Mouse (Mus musculus) forebrain, embryonic 16.5 days (tissue): ENCODE results near the gene Glrx. TPM values are rescaled to one million over a fixed set of nuclear protein-coding genes. Genes with fewer than 3 reads are reported as not detected.
"Not testable (repeated sequence)": the region's sequence is repeated elsewhere in the genome, so short reads cannot be mapped to it uniquely, and the experiment has no call there.

Source experiments
- ATAC-seq: fragments of 200-750 bp; cut with Nextera tagmentation; 2 replicates; pipeline ENCODE4 v1.8.0; 2017; ENCODE audit warnings: mild to moderate bottlenecking, moderate library complexity
- H3K27ac ChIP-seq: fragments of 300-500 bp; sonication (generic); 2 replicates; pipeline ENCODE4 v1.5.1; 2014; ENCODE audit warnings: low read length, control low read depth
- H3K27me3 ChIP-seq: fragments of 300-500 bp; sonication (generic); replicated peaks from 2 replicates; pipeline ENCODE4 v1.6.1; 2014; ENCODE audit warnings: low read length; ENCODE audit not compliant: control insufficient read depth, insufficient read depth
- H3K36me3 ChIP-seq: fragments of 300-500 bp; sonication (generic); 2 replicates; pipeline ENCODE4 v1.6.1; 2014; ENCODE audit not compliant: control insufficient read depth, insufficient read depth
- H3K4me1 ChIP-seq: fragments of 300-500 bp; sonication (generic); replicated peaks from 2 replicates; pipeline ENCODE4 v1.6.1; 2014; ENCODE audit warnings: low read length; ENCODE audit not compliant: control insufficient read depth, insufficient read depth
- H3K4me2 ChIP-seq: fragments of 300-500 bp; sonication (generic); 2 replicates; pipeline ENCODE4 v1.6.1; 2014; ENCODE audit warnings: mild to moderate bottlenecking, low read length, control low read depth
- H3K4me3 ChIP-seq: fragments of 300-500 bp; sonication (generic); replicated peaks from 2 replicates; pipeline ENCODE4 v1.5.1; 2014; ENCODE audit warnings: mild to moderate bottlenecking, low read length, control low read depth
- H3K9ac ChIP-seq: fragments of 300-500 bp; sonication (generic); replicated peaks from 2 replicates; pipeline ENCODE4 v1.6.1; 2014; ENCODE audit warnings: low read depth, low read length, control low read depth
- H3K9me3 ChIP-seq: fragments of 300-500 bp; sonication (generic); 2 replicates; pipeline ENCODE4 v1.6.1; 2016; ENCODE audit warnings: low read length; ENCODE audit not compliant: control insufficient read depth
- WGBS: fragments of 180-500 bp; shearing (Covaris S2); extraction: QIAGEN DNeasy Blood & Tissue Kit; methylation state at CpG from one replicate; pipeline ENCODE4 v1.1.7; 2014; 5-methylcytosine and 5-hydroxymethylcytosine counted together
- polyA plus RNA-seq: library from polyadenylated mRNA; unstranded; fragments of >200 nt; fragmentation: Nextera tagmentation; extraction: Ambion mirVana; gene quantifications from 2 replicates; pipeline ENCODE4 v1.2.1, GENCODE M21; 2015

Glrx gene
- polyA plus RNA-seq, 1 experiment from 2014 or later, result 30.4 TPM

GRCm38 (mm10) chr13:75817183-75817582, 22.5 kb upstream of the Glrx start:
- H3K4me3 ChIP-seq, result no peak overlapping the region
- H3K27ac ChIP-seq, result no peak overlapping the region
- no peak overlapping the region for H3K4me2 ChIP-seq
- H3K36me3 ChIP-seq, result no peaks in the 10 kb centered on the region
- no peaks in the 10 kb centered on the region for H3K27me3 ChIP-seq
- H3K4me1 ChIP-seq, result no peaks in the 10 kb centered on the region
- no peak for ATAC-seq
- no peaks in the 10 kb centered on the region for H3K9me3 ChIP-seq
- H3K9ac ChIP-seq, result no peak overlapping the region
- 92% methylated on average over 2 of the region's 2 CpGs for WGBS

GRCm38 (mm10) chr13:75818486-75818885, 21.2 kb upstream of the Glrx start:
- 3% methylated on average over 3 of the region's 3 CpGs for WGBS
- Histone ChIP-seq H3K27ac (no peak overlapping the region), H3K4me2 (no peak overlapping the region), H3K27me3 (no peaks in the 10 kb centered on the region), H3K9me3 (no peaks in the 10 kb centered on the region), H3K9ac (no peak overlapping the region), H3K36me3 (no peaks in the 10 kb centered on the region), H3K4me3 (no peak overlapping the region), H3K4me1 (no peaks in the 10 kb centered on the region)
- peak; percentile 59; the same call in 1 of the 2 replicates for ATAC-seq

GRCm38 (mm10) chr13:75818945-75819706, 20.5 kb upstream of the Glrx start:
- WGBS, result 49% methylated on average over 3 of the region's 3 CpGs
- Histone ChIP-seq H3K4me1 (no peaks in the 10 kb centered on the region), H3K36me3 (no peaks in the 10 kb centered on the region), H3K27ac (no peak overlapping the region), H3K9me3 (no peaks in the 10 kb centered on the region), H3K27me3 (no peaks in the 10 kb centered on the region), H3K4me2 (no peak overlapping the region), H3K9ac (no peak overlapping the region), H3K4me3 (no peak overlapping the region)
- ATAC-seq, result no peak

- ATAC-seq, result no peak
- Histone ChIP-seq H3K4me1 (no peaks in the 10 kb centered on the region), H3K27ac (no peak overlapping the region), H3K27me3 (no peaks in the 10 kb centered on the region), H3K9ac (no peak overlapping the region), H3K4me3 (no peak overlapping the region), H3K4me2 (no peak overlapping the region), H3K9me3 (no peaks in the 10 kb centered on the region), H3K36me3 (no peaks in the 10 kb centered on the region)
Measured at GRCm38 (mm10) chr13:75819898-75820297, 19.8 kb upstream of the Glrx start.

- not testable (repeated sequence) for H3K36me3 ChIP-seq, H3K4me3 ChIP-seq, H3K4me2 ChIP-seq, H3K9me3 ChIP-seq, H3K9ac ChIP-seq, H3K27me3 ChIP-seq, H3K4me1 ChIP-seq, ATAC-seq, H3K27ac ChIP-seq
- 90% methylated on average over 4 of the region's 4 CpGs for WGBS
Measured at GRCm38 (mm10) chr13:75822366-75822765, 17.3 kb upstream of the Glrx start.

GRCm38 (mm10) chr13:75823201-75823600, 16.5 kb upstream of the Glrx start:
- WGBS, result 96% methylated on average over 8 of the region's 9 CpGs
- Histone ChIP-seq H3K27ac (no peak overlapping the region), H3K9me3 (no peaks in the 10 kb centered on the region), H3K27me3 (no peaks in the 10 kb centered on the region), H3K4me3 (no peak overlapping the region), H3K36me3 (no peaks in the 10 kb centered on the region), H3K4me1 (no peaks in the 10 kb centered on the region), H3K9ac (no peak overlapping the region), H3K4me2 (no peak overlapping the region)
- ATAC-seq, result no peak

GRCm38 (mm10) chr13:75824611-75825319, 14.9 kb upstream of the Glrx start:
- H3K9me3 ChIP-seq, result no peaks in the 10 kb centered on the region
- H3K27me3 ChIP-seq, result no peaks in the 10 kb centered on the region

GRCm38 (mm10) chr13:75825388-75825787, 14.3 kb upstream of the Glrx start:
- ATAC-seq, result no peak

More at GRCm38 (mm10) chr13:75824611-75825319, 14.9 kb upstream of the Glrx start:
- H3K36me3 ChIP-seq, result no peaks in the 10 kb centered on the region
- WGBS, result 87% methylated on average over 5 of the region's 5 CpGs
- H3K27ac ChIP-seq, result no peak overlapping the region
- no peak overlapping the region for H3K4me2 ChIP-seq
- H3K4me3 ChIP-seq, result no peak overlapping the region
- no peaks in the 10 kb centered on the region for H3K4me1 ChIP-seq
- ATAC-seq, result no peak
- H3K9ac ChIP-seq, result no peak overlapping the region

GRCm38 (mm10) chr13:75830708-75831107, 9.0 kb upstream of the Glrx start:
- H3K27me3 ChIP-seq, result no peaks in the 10 kb centered on the region
- no peaks in the 10 kb centered on the region for H3K4me1 ChIP-seq
- H3K27ac ChIP-seq, result no peak overlapping the region
- H3K9ac ChIP-seq, result no peak overlapping the region
- no peak for ATAC-seq
- H3K36me3 ChIP-seq, result no peaks in the 10 kb centered on the region
- no peaks in the 10 kb centered on the region for H3K9me3 ChIP-seq
- 90% methylated on average over 1 of the region's 1 CpGs for WGBS
- H3K4me3 ChIP-seq, result no peak overlapping the region
- H3K4me2 ChIP-seq, result no peak overlapping the region

More at GRCm38 (mm10) chr13:75825388-75825787, 14.3 kb upstream of the Glrx start:
- H3K9me3 ChIP-seq, result no peaks in the 10 kb centered on the region
- H3K9ac ChIP-seq, result no peak overlapping the region
- no peaks in the 10 kb centered on the region for H3K27me3 ChIP-seq
- no peak overlapping the region for H3K4me3 ChIP-seq
- no peak overlapping the region for H3K4me2 ChIP-seq
- H3K27ac ChIP-seq, result no peak overlapping the region
- no peaks in the 10 kb centered on the region for H3K4me1 ChIP-seq
- 100% methylated on average over 1 of the region's 1 CpGs for WGBS
- H3K36me3 ChIP-seq, result no peaks in the 10 kb centered on the region
